Comparison of ENCODE assay signal across 13 mouse cellular contexts in genomic region chr9:64621499-64622296, GRCm38 (mm10).
DNase-seq lines count a peak whose midpoint lies in the region; ATAC-seq and TF ChIP-seq lines count a peak whose summit lies in the region.
"Had no signal": no experiment of that assay in that cellular context is flagged by ENCODE, and none has a peak within 500 bp of the region (broad histone marks: within the 10 kb centered on the region; RNA-seq: fewer than 3 reads in every experiment).

No protein-coding gene starts in this region.

- ATAC-seq in forebrain, postnatal 0 days: peak; percentile 73
- ATAC-seq in midbrain, embryonic 12.5 days (ENCODE audit: low FRiP score, low read depth): 0 out of 2 replicates have a peak, but pooled peaks have one; percentile 27
- no peak for ATAC-seq in heart, embryonic 12.5 days (ENCODE audit: insufficient number of reproducible peaks, low FRiP score)
- no peak for ATAC-seq in megakaryocyte-erythroid progenitor cell, adult 5-6 weeks (replicated peaks; ENCODE audit: low FRiP score, low TSS enrichment, poor library complexity, severe bottlenecking)
- no peak for ATAC-seq in megakaryocyte progenitor cell, adult 5-6 weeks (replicated peaks; ENCODE audit: poor library complexity)

- peaks cover 45% of the 10 kb centered on the region for H3K4me1 ChIP-seq in cerebellum, adult 2 months (ENCODE audit: control insufficient read depth, insufficient read depth, low read length)
- H3K4me1 ChIP-seq in forebrain, postnatal 0 days (ENCODE audit: insufficient read depth): no peaks in the 10 kb centered on the region
- peaks cover 24% of the 10 kb centered on the region for H3K4me1 ChIP-seq in midbrain, embryonic 12.5 days
- no peaks in the 10 kb centered on the region for H3K4me1 ChIP-seq in heart, embryonic 12.5 days (replicated peaks)
- H3K4me1 ChIP-seq: stomach, embryonic 15.5 days had no signal

- WGBS in cerebellum, adult 2 months: 9% methylated on average over 5 of the region's 5 CpGs
- WGBS in forebrain, postnatal 0 days: 20% methylated on average over 5 of the region's 5 CpGs
- 31% methylated on average over 5 of the region's 5 CpGs for WGBS in midbrain, embryonic 12.5 days
- WGBS in heart, embryonic 12.5 days: 54% methylated on average over 5 of the region's 5 CpGs

- H3K36me3 ChIP-seq in forebrain, postnatal 0 days (ENCODE audit: insufficient read depth): no peaks in the 10 kb centered on the region
- no peaks in the 10 kb centered on the region for H3K36me3 ChIP-seq in midbrain, embryonic 12.5 days
- no peaks in the 10 kb centered on the region for H3K36me3 ChIP-seq in heart, embryonic 12.5 days
- H3K36me3 ChIP-seq: stomach, embryonic 15.5 days had no signal

- TF ChIP-seq POLR2A in brain, embryonic 14.5 days (IDR thresholded peaks at IDR 0.05; ENCODE audit: borderline replicate concordance, extremely low read depth, insufficient read depth, insufficient read length, poor library complexity, severe bottlenecking): no peak
- no peak for TF ChIP-seq POLR2A in cerebellum, adult 2 months (IDR thresholded peaks at IDR 0.05; ENCODE audit: borderline replicate concordance, insufficient read depth, low read length)

- H3K4me2 ChIP-seq in forebrain, postnatal 0 days (ENCODE audit: low read depth): no peak overlapping the region
- H3K4me2 ChIP-seq in midbrain, embryonic 12.5 days (replicated peaks): no peak overlapping the region
- H3K4me2 ChIP-seq in heart, embryonic 12.5 days: no peak overlapping the region
- H3K4me2 ChIP-seq: stomach, embryonic 15.5 days had no signal

- DNase-seq in brain, embryonic 14.5 days (ENCODE audit: low read depth): peak; percentile 89
- DNase-seq in cerebellum, adult 2 months: peak; percentile 87 to 91
- DNase-seq in forebrain, postnatal 0 days: peak; percentile 49
- DNase-seq in lung, postnatal 25 days (ENCODE audit: low spot score): no peak
- DNase-seq: embryo, embryonic 11 days; gastrocnemius, postnatal 25 days; kidney, postnatal 25 days had no signal

- no peaks in the 10 kb centered on the region for H3K27me3 ChIP-seq in cerebellum, adult 2 months (ENCODE audit: control insufficient read depth, insufficient read depth, low read length)
- H3K27me3 ChIP-seq in forebrain, postnatal 0 days (ENCODE audit: insufficient read depth, low read length): no peaks in the 10 kb centered on the region; the same call in 1 of the 2 replicates
- 0 out of 2 replicates have a peak, but pooled peaks cover 6% of the 10 kb centered on the region for H3K27me3 ChIP-seq in midbrain, embryonic 12.5 days
- 0 out of 2 replicates have a peak, but pooled peaks cover 4% of the 10 kb centered on the region for H3K27me3 ChIP-seq in heart, embryonic 12.5 days (replicated peaks)
- H3K27me3 ChIP-seq: stomach, embryonic 15.5 days had no signal

- H3K9ac ChIP-seq in forebrain, postnatal 0 days: no peak overlapping the region
- H3K9ac ChIP-seq in midbrain, embryonic 12.5 days (replicated peaks): no peak overlapping the region
- H3K9ac ChIP-seq in heart, embryonic 12.5 days: no peak overlapping the region
- H3K9ac ChIP-seq: stomach, embryonic 15.5 days had no signal

- peak overlapping the region; percentile 73 for H3K27ac ChIP-seq in cerebellum, adult 2 months (ENCODE audit: insufficient read depth, low read length)
- peak overlapping the region; percentile 35 for H3K27ac ChIP-seq in forebrain, postnatal 0 days (ENCODE audit: low read depth, low read length)
- H3K27ac ChIP-seq in midbrain, embryonic 12.5 days (replicated peaks): peak overlapping the region; percentile 46
- no peak overlapping the region for H3K27ac ChIP-seq in heart, embryonic 12.5 days (ENCODE audit: poor library complexity, severe bottlenecking)
- H3K27ac ChIP-seq: stomach, embryonic 15.5 days had no signal

- no peak overlapping the region for H3K4me3 ChIP-seq in cerebellum, adult 2 months (replicated peaks; ENCODE audit: insufficient read depth, low read depth, low read length)
- H3K4me3 ChIP-seq in forebrain, postnatal 0 days (ENCODE audit: low read depth, low read length): no peak overlapping the region
- H3K4me3 ChIP-seq in midbrain, embryonic 12.5 days: no peak overlapping the region
- H3K4me3 ChIP-seq in heart, embryonic 12.5 days: no peak overlapping the region
- H3K4me3 ChIP-seq: erythroblast, embryonic 14.5 days; stomach, embryonic 15.5 days had no signal

- no peaks in the 10 kb centered on the region for H3K9me3 ChIP-seq in forebrain, postnatal 0 days (ENCODE audit: low read length)
- H3K9me3 ChIP-seq in midbrain, embryonic 12.5 days: no peaks in the 10 kb centered on the region
- no peaks in the 10 kb centered on the region for H3K9me3 ChIP-seq in heart, embryonic 12.5 days (replicated peaks)
- H3K9me3 ChIP-seq: stomach, embryonic 15.5 days had no signal

- TF ChIP-seq CTCF in brain, embryonic 14.5 days (IDR thresholded peaks at IDR 0.05; ENCODE audit: borderline replicate concordance, extremely low read depth, insufficient read depth, insufficient read length): no peak
- TF ChIP-seq CTCF in cerebellum, adult 2 months (IDR thresholded peaks at IDR 0.05; ENCODE audit: borderline replicate concordance, insufficient read depth, low read depth, low read length): no peak
- TF ChIP-seq CTCF in forebrain, postnatal 0 days (IDR thresholded peaks at IDR 0.05; ENCODE audit: low read depth): no peak

Comparison
In these comparisons a context has a peak if more than half of its experiments do, and no peak if none do; other contexts are left out.
1. ATAC-seq: peak in forebrain, postnatal 0 days (single experiment) and midbrain, embryonic 12.5 days (single experiment); none in heart, embryonic 12.5 days (single experiment), megakaryocyte-erythroid progenitor cell, adult 5-6 weeks (single experiment) and megakaryocyte progenitor cell, adult 5-6 weeks (single experiment).